Mouse (Mus musculus) megakaryocyte, embryonic 14.5 days (primary cell): ENCODE measurements around the gene Plekhb1. TPM values are rescaled to one million over a fixed set of nuclear protein-coding genes. Genes with fewer than 3 reads are reported as not detected.

Source experiments
- H3K27me3 ChIP-seq: replicated peaks from 2 replicates; pipeline ENCODE3; 2012; ENCODE audit warnings: inconsistent platforms
- H3K36me3 ChIP-seq: replicated peaks from 2 replicates; pipeline ENCODE3; 2012; ENCODE audit warnings: low read length, inconsistent platforms, mixed read lengths
- H3K4me1 ChIP-seq: 2 replicates; pipeline ENCODE4 v1.6.1; 2012; ENCODE audit warnings: inconsistent platforms
- H3K4me3 ChIP-seq: replicated peaks from 2 replicates; pipeline ENCODE3; 2012; ENCODE audit warnings: moderate library complexity, mild to moderate bottlenecking, inconsistent platforms
- H3K9me3 ChIP-seq: 2 replicates; pipeline ENCODE4 v1.6.1; 2012; ENCODE audit warnings: inconsistent platforms
- FLI1 ChIP-seq: IDR thresholded peaks from 2 replicates; pipeline ENCODE4 v1.6.1; 2012; ENCODE audit warnings: low read length, inconsistent platforms, mixed read lengths
- GATA1 ChIP-seq: IDR thresholded peaks from 3 replicates; pipeline ENCODE4 v1.6.1; 2012; ENCODE audit warnings: mixed read lengths, low read length, inconsistent platforms, borderline replicate concordance
- polyA plus RNA-seq: library from polyadenylated mRNA; stranded (reverse); fragments of >175 nt; gene quantifications from 2 replicates; pipeline ENCODE4 v1.2.3, GENCODE M21; 2012; ENCODE audit warnings: low replicate concordance; ENCODE audit not compliant: insufficient read depth

Gene Plekhb1
- not detected in 2 replicates for polyA plus RNA-seq

GRCm38 (mm10) chr7:100662231-100662630 is at the start of gene Plekhb1:
Gene Plekhb1 (minus strand): TSS chr7:100662414.
- peaks cover 33% of the 10 kb centered on the region for H3K27me3 ChIP-seq
- H3K4me3 ChIP-seq, result peak within 1 kb of the TSS; percentile 77
- H3K9me3 ChIP-seq, result no peaks in the 10 kb centered on the region
- H3K4me1 ChIP-seq, result peaks cover 27% of the 10 kb centered on the region
- H3K36me3 ChIP-seq, result no peaks in the 10 kb centered on the region
- TF ChIP-seq GATA1 (no peak), FLI1 (no peak)

DNA sequence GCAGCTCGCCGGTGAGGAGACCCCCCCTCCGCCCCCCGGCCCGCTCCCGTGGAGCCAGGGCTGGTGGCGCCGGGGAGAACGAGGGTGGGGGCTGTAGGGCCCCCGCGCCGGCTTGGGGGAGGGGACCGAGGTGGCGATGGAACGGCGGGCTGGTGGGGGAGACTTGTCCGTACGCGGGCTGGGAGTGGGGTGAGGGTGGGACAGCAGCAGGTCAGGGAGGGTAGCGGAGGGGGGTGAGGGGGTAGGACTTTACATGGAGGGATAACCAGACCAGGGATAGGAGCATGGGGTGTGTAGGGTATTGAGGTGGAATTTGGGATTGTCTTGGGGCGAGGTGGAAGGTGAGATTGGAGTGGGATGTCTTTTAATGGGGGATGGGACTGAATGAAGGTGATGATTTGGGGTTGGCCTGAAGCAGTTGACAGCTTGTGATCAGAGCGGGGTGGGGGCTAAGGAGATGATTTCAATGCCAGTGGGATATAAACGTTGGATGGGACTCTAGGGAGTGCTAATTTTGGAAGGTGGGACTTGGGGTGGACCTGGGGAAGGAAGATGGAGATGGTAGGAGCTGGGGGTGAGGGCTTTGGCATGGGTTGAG is 44.8 kb upstream of the Plekhb1 start:
- TF ChIP-seq GATA1 (no peak), FLI1 (no peak)
- peak overlapping the region; percentile 96 for H3K4me3 ChIP-seq

GRCm38 (mm10) chr7:100706143-100706841 is 44.1 kb upstream of the Plekhb1 start, which contains the start of gene Fam168a:
Gene Fam168a (plus strand): TSS chr7:100706635.
- Histone ChIP-seq H3K4me3 (peak within 1 kb of the TSS; percentile 96), H3K9me3 (no peaks in the 10 kb centered on the region), H3K27me3 (no peaks in the 10 kb centered on the region), H3K36me3 (no peaks in the 10 kb centered on the region), H3K4me1 (peaks cover 23% of the 10 kb centered on the region)
- TF ChIP-seq GATA1, result no peak
- TF ChIP-seq FLI1, result no peak

More for the DNA sequence above, 44.8 kb upstream of the Plekhb1 start:
- Histone ChIP-seq H3K27me3 (no peaks in the 10 kb centered on the region), H3K4me1 (peaks cover 23% of the 10 kb centered on the region), H3K36me3 (no peaks in the 10 kb centered on the region), H3K9me3 (no peaks in the 10 kb centered on the region)

GRCm38 (mm10) chr7:100699771-100700770 is 37.9 kb upstream of the Plekhb1 start:
- no peaks in the 10 kb centered on the region for H3K9me3 ChIP-seq
- H3K4me1 ChIP-seq, result peaks cover 17% of the 10 kb centered on the region
- H3K27me3 ChIP-seq, result no peaks in the 10 kb centered on the region
- no peak overlapping the region for H3K4me3 ChIP-seq
- H3K36me3 ChIP-seq, result no peaks in the 10 kb centered on the region
- TF ChIP-seq FLI1 (no peak), GATA1 (no peak)

- H3K4me3 ChIP-seq, result no peak overlapping the region
- H3K4me1 ChIP-seq, result peaks cover 4% of the 10 kb centered on the region; the same call in 1 of the 2 replicates
- H3K36me3 ChIP-seq, result no peaks in the 10 kb centered on the region
- H3K9me3 ChIP-seq, result no peaks in the 10 kb centered on the region
- peaks cover 2% of the 10 kb centered on the region for H3K27me3 ChIP-seq
- TF ChIP-seq FLI1 (no peak), GATA1 (no peak)
Measured at GRCm38 (mm10) chr7:100693199-100693598, 31.0 kb upstream of the Plekhb1 start.

- Histone ChIP-seq H3K4me3 (no peak overlapping the region), H3K9me3 (no peaks in the 10 kb centered on the region), H3K27me3 (peaks cover 2% of the 10 kb centered on the region), H3K36me3 (no peaks in the 10 kb centered on the region), H3K4me1 (peaks cover 4% of the 10 kb centered on the region; the same call in 1 of the 2 replicates)
- TF ChIP-seq FLI1 (no peak), GATA1 (no peak)
Measured at GRCm38 (mm10) chr7:100688471-100688870, 26.3 kb upstream of the Plekhb1 start.

- TF ChIP-seq GATA1 (no peak), FLI1 (no peak)
- no peaks in the 10 kb centered on the region for H3K9me3 ChIP-seq
- H3K4me1 ChIP-seq, result peaks cover 13% of the 10 kb centered on the region
- H3K36me3 ChIP-seq, result no peaks in the 10 kb centered on the region
- H3K27me3 ChIP-seq, result peaks cover 2% of the 10 kb centered on the region
- H3K4me3 ChIP-seq, result no peak overlapping the region
Measured at GRCm38 (mm10) chr7:100685061-100686030, 23.1 kb upstream of the Plekhb1 start.

DNA sequence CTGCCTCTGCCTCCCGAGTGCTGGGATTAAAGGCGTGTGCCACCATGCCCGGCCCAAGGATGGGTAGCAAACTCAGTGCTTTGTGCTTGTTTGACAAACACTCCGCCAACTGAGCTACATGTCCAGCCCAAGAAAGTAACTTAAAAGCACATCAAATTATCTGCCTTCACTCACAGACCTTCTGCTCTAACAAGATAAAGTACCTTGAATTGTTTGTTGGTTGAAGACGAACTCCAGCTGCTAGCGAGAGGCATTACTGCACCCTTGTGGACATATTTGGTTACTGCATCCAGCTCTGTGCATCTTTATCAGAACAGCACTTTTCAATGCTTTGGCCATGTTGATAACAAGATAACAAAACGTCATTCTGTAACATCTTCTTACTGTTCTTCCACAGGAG is 22.3 kb upstream of the Plekhb1 start:
- TF ChIP-seq FLI1, result no peak
- no peak; the same call in 2 of the 3 replicates for TF ChIP-seq GATA1
- Histone ChIP-seq H3K4me3 (peak overlapping the region; percentile 53), H3K4me1 (peaks cover 15% of the 10 kb centered on the region), H3K27me3 (peaks cover 2% of the 10 kb centered on the region), H3K9me3 (no peaks in the 10 kb centered on the region), H3K36me3 (no peaks in the 10 kb centered on the region)
